Comparison of ENCODE assay signal across 22 mouse cellular contexts in genomic region chrX:11905231-11905630, GRCm38 (mm10).
"Had no signal": no experiment of that assay in that cellular context is flagged by ENCODE, and none has a peak within 500 bp of the region (broad histone marks: within the 10 kb centered on the region; RNA-seq: fewer than 3 reads in every experiment).

No protein-coding gene starts in this region.

- H3K27me3 ChIP-seq: intestine, embryonic 15.5 days; limb, embryonic 15.5 days had no signal

- H3K36me3 ChIP-seq: intestine, embryonic 15.5 days; kidney, embryonic 15.5 days; limb, embryonic 12.5 days; limb, embryonic 15.5 days had no signal

- H3K4me3 ChIP-seq: intestine, embryonic 15.5 days; kidney, embryonic 15.5 days; left cerebral cortex, adult 2 months; limb, embryonic 12.5 days; limb, embryonic 15.5 days had no signal

- H3K9ac ChIP-seq: intestine, embryonic 15.5 days; kidney, embryonic 15.5 days; limb, embryonic 12.5 days; limb, embryonic 15.5 days; liver, embryonic 14.5 days; liver, postnatal 0 days had no signal

- H3K4me2 ChIP-seq: intestine, embryonic 15.5 days; kidney, embryonic 15.5 days; limb, embryonic 12.5 days; limb, embryonic 15.5 days; liver, embryonic 11.5 days; midbrain, embryonic 11.5 days had no signal

- H3K27ac ChIP-seq: intestine, embryonic 15.5 days; kidney, embryonic 15.5 days; left cerebral cortex, adult 2 months; limb, embryonic 12.5 days; limb, embryonic 15.5 days; liver, embryonic 14.5 days; stomach, postnatal 0 days had no signal

- ATAC-seq: intestine, embryonic 15.5 days; liver, postnatal 0 days; lung, postnatal 0 days had no signal

- DNase-seq: kidney, adult 11 months; kidney, adult 8-10 months; kidney, postnatal 10 days; kidney, postnatal 36 days; layer of hippocampus, postnatal 36 days; left cerebral cortex, postnatal 4 days; liver, postnatal 0 days; midbrain, embryonic 14.5 days; right cerebral cortex, postnatal 4 days; thymus, adult 2 months; thymus, postnatal 14 days; thymus, postnatal 4 days had no signal

- H3K4me1 ChIP-seq: intestine, embryonic 15.5 days; kidney, embryonic 15.5 days; limb, embryonic 12.5 days; limb, embryonic 15.5 days had no signal

- H3K9me3 ChIP-seq: intestine, embryonic 15.5 days; kidney, embryonic 15.5 days; limb, embryonic 12.5 days; limb, embryonic 15.5 days had no signal
